Mouse (Mus musculus) intestine, embryonic 14.5 days (tissue): ENCODE results near the gene Akap10. TPM values are rescaled to one million over a fixed set of nuclear protein-coding genes. Genes with fewer than 3 reads are reported as not detected.
"Not testable (repeated sequence)": the region's sequence is repeated elsewhere in the genome, so short reads cannot be mapped to it uniquely, and the experiment has no call there.

Experiments used
- ATAC-seq: fragments of 200-750 bp; cut with Nextera tagmentation; replicated peaks from 2 replicates; pipeline ENCODE4 v1.8.0; 2017; ENCODE audit warnings: low read depth, moderate number of reproducible peaks, moderate TSS enrichment, moderate library complexity; ENCODE audit not compliant: low FRiP score, low TSS enrichment
- DNase-seq: peaks from one replicate; pipeline ENCODE4 v3.0.0-alpha.2; 2018; ENCODE audit warnings: low spot score
- H3K27ac ChIP-seq: fragments of 300-500 bp; sonication (generic); 2 replicates; pipeline ENCODE4 v1.5.1; 2014; ENCODE audit warnings: low read depth, mild to moderate bottlenecking, control low read depth
- H3K27me3 ChIP-seq: fragments of 300-500 bp; sonication (generic); replicated peaks from 2 replicates; pipeline ENCODE4 v1.6.1; 2014; ENCODE audit warnings: low read length, control low read depth; ENCODE audit not compliant: control insufficient read depth, insufficient read depth
- H3K36me3 ChIP-seq: fragments of 300-500 bp; sonication (generic); 2 replicates; pipeline ENCODE4 v1.6.1; 2014; ENCODE audit warnings: low read length, control low read depth; ENCODE audit not compliant: control insufficient read depth, insufficient read depth
- H3K4me1 ChIP-seq: fragments of 300-500 bp; sonication (generic); replicated peaks from 2 replicates; pipeline ENCODE4 v1.6.1; 2014; ENCODE audit warnings: low read length, control low read depth, mixed read lengths; ENCODE audit not compliant: control insufficient read depth, insufficient read depth
- H3K4me2 ChIP-seq: fragments of 300-500 bp; sonication (generic); 2 replicates; pipeline ENCODE4 v1.6.1; 2014; ENCODE audit warnings: low read length
- H3K4me3 ChIP-seq: fragments of 300-500 bp; sonication (generic); 2 replicates; pipeline ENCODE4 v1.5.1; 2014; ENCODE audit warnings: low read depth, low read length, control low read depth, mixed read lengths
- H3K9ac ChIP-seq: fragments of 300-500 bp; sonication (generic); 2 replicates; pipeline ENCODE4 v1.6.1; 2014; ENCODE audit warnings: mild to moderate bottlenecking, low read length
- H3K9me3 ChIP-seq: fragments of 300-500 bp; sonication (generic); 2 replicates; pipeline ENCODE4 v1.6.1; 2016; ENCODE audit warnings: low read length, control low read depth; ENCODE audit not compliant: control insufficient read depth
- WGBS: fragments of 180-500 bp; shearing (Covaris S2); extraction: QIAGEN DNeasy Blood & Tissue Kit; methylation state at CpG from one replicate; pipeline ENCODE4 v1.1.7; 2014; 5-methylcytosine and 5-hydroxymethylcytosine counted together
- polyA plus RNA-seq: library from polyadenylated mRNA; unstranded; fragments of >200 nt; fragmentation: Nextera tagmentation; extraction: Ambion mirVana; gene quantifications from 2 replicates; pipeline ENCODE4 v1.2.1, GENCODE M21; 2014

The Akap10 gene
- polyA plus RNA-seq, 1 experiment from 2014 or later: 18.2 TPM

GRCm38 (mm10) chr11:61855539-61855938 lies 74.5 kb downstream of the Akap10 start:
- Histone ChIP-seq H3K36me3 (no peaks in the 10 kb centered on the region), H3K4me3 (peak overlapping the region; percentile 87), H3K27me3 (no peaks in the 10 kb centered on the region), H3K27ac (no peak overlapping the region), H3K9ac (peak overlapping the region; percentile 68), H3K4me2 (peak overlapping the region; percentile 88), H3K4me1 (no peaks in the 10 kb centered on the region), H3K9me3 (no peaks in the 10 kb centered on the region)
- no peak for DNase-seq
- no peak for ATAC-seq
- WGBS: 41% methylated on average over 6 of the region's 6 CpGs

DNA sequence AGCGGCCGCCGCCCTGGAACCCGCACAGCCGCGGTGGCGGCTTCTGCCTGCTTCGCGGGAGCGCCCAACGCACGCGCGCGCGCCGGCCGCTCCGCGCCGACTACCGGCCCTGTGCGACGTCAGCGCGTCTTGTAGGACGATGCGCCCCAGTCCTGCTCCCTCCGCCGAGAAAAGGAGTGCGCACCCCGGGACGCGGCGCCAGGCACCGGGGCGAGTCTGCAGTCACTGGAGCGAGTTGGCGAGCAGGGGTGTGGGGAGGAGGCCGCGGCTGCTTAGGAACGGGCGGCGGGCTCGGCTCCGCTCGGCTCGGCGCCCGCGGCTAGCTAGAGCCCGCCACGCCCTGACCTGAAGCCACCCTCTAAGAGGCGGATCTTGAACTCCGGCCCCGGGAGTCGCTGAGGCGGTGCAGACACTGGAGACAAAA lies 75.1 kb downstream of the Akap10 start, which contains the start of gene Ulk2:
Gene Ulk2 (minus strand): TSS at position 86 of the 424 bp plus-strand sequence.
- no peaks in the 10 kb centered on the region for H3K27me3 ChIP-seq
- H3K9me3 ChIP-seq: no peaks in the 10 kb centered on the region
- H3K9ac ChIP-seq: peak within 1 kb of the TSS; percentile 68
- peak within 1 kb of the TSS; percentile 88 for H3K4me2 ChIP-seq
- H3K27ac ChIP-seq: peak within 1 kb of the TSS; percentile 85
- no peaks in the 10 kb centered on the region for H3K4me1 ChIP-seq
- ATAC-seq: peak; percentile 91
- under 1% methylated on average over 58 of the region's 58 CpGs for WGBS
- DNase-seq: peak; percentile 93
- no peaks in the 10 kb centered on the region for H3K36me3 ChIP-seq
- H3K4me3 ChIP-seq: peak within 1 kb of the TSS; percentile 87

- under 1% methylated on average over 79 of the region's 87 CpGs for WGBS
- Histone ChIP-seq H3K27me3 (no peaks in the 10 kb centered on the region), H3K4me2 (peak overlapping the region; percentile 88), H3K27ac (peak overlapping the region; percentile 85), H3K4me3 (peak overlapping the region; percentile 87), H3K9ac (peak overlapping the region; percentile 68), H3K4me1 (no peaks in the 10 kb centered on the region), H3K9me3 (no peaks in the 10 kb centered on the region), H3K36me3 (peaks cover 2% of the 10 kb centered on the region; the same call in 1 of the 2 replicates)
- ATAC-seq (peak; percentile 79), DNase-seq (peak; percentile 89)
Measured at GRCm38 (mm10) chr11:61854211-61854987, 75.7 kb downstream of the Akap10 start.

DNA sequence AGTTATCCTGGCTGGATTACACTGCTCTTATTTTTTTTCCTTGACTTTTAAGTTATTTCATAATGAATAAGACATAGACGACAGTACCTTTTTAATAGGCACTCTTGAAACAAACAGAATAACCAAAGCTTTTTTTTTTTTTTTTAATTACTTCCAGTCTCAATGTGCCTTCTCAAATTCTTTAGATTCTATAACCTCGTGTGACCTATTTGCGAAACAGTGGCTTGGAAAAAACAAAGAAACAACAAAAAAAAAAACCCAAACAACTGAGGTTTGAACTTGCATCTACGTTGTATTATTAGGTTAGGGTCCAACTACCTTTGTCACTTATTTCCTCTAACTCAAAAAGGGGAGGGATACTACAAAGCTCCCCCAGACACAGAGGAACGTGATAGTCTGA lies 76.4 kb downstream of the Akap10 start:
- Histone ChIP-seq H3K27ac (no peak overlapping the region), H3K4me2 (peak overlapping the region; percentile 88)

GRCm38 (mm10) chr11:61852916-61853315 lies 77.1 kb downstream of the Akap10 start:
- DNase-seq (no peak), ATAC-seq (no peak)
- peaks cover 9% of the 10 kb centered on the region; the same call in 1 of the 2 replicates for H3K36me3 ChIP-seq
- no peak overlapping the region for H3K4me3 ChIP-seq
- H3K4me1 ChIP-seq: no peaks in the 10 kb centered on the region
- H3K27ac ChIP-seq: no peak overlapping the region
- no peaks in the 10 kb centered on the region for H3K27me3 ChIP-seq
- no peak overlapping the region for H3K4me2 ChIP-seq
- H3K9ac ChIP-seq: no peak overlapping the region
- H3K9me3 ChIP-seq: no peaks in the 10 kb centered on the region

More for the DNA sequence above, 76.4 kb downstream of the Akap10 start:
- ATAC-seq (no peak), DNase-seq (no peak)
- 18% methylated on average over 5 of the region's 5 CpGs for WGBS
- no peaks in the 10 kb centered on the region for H3K4me1 ChIP-seq
- peaks cover 9% of the 10 kb centered on the region; the same call in 1 of the 2 replicates for H3K36me3 ChIP-seq
- peak overlapping the region; percentile 68 for H3K9ac ChIP-seq
- no peaks in the 10 kb centered on the region for H3K27me3 ChIP-seq
- peak overlapping the region; percentile 87 for H3K4me3 ChIP-seq
- H3K9me3 ChIP-seq: no peaks in the 10 kb centered on the region

DNA sequence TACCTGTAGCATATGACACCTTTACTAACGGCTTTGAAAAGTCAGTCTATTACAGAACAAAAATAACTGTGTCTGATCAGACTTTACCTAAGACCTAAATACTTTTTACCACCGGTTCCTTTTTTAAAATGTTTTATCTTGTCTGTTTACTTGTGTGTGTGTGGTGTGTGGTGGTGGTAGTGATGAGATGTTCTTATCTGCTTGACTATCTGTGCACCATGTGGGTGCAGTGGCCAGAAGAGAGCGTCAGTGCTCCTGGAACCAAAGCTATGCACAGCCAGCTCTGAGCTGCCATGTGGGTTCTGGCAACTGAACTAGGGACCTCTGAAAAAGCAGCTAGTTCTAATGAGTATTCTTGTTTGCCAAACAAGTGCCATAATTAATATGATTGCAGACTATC lies 78.9 kb downstream of the Akap10 start:
- no peak overlapping the region for H3K4me3 ChIP-seq
- peaks cover 9% of the 10 kb centered on the region; the same call in 1 of the 2 replicates for H3K36me3 ChIP-seq
- H3K27ac ChIP-seq: no peak overlapping the region
- no peaks in the 10 kb centered on the region for H3K9me3 ChIP-seq
- WGBS: 86% methylated on average over 3 of the region's 3 CpGs
- H3K4me1 ChIP-seq: no peaks in the 10 kb centered on the region
- H3K9ac ChIP-seq: no peak overlapping the region
- no peak overlapping the region for H3K4me2 ChIP-seq
- no peak for DNase-seq
- ATAC-seq: no peak
- no peaks in the 10 kb centered on the region for H3K27me3 ChIP-seq

- not testable (repeated sequence) for H3K27ac ChIP-seq, H3K4me2 ChIP-seq, H3K4me1 ChIP-seq, DNase-seq, H3K4me3 ChIP-seq, H3K27me3 ChIP-seq, H3K9ac ChIP-seq, H3K9me3 ChIP-seq, ATAC-seq
- H3K36me3 ChIP-seq: peaks cover 22% of the 10 kb centered on the region
- WGBS: 56% methylated on average over 3 of the region's 3 CpGs
Measured at GRCm38 (mm10) chr11:61840663-61841062, 89.4 kb downstream of the Akap10 start.

GRCm38 (mm10) chr11:61839940-61840339 lies 90.1 kb downstream of the Akap10 start:
- Histone ChIP-seq H3K4me1 (no peaks in the 10 kb centered on the region), H3K36me3 (peaks cover 17% of the 10 kb centered on the region), H3K4me2 (no peak overlapping the region), H3K27me3 (no peaks in the 10 kb centered on the region), H3K4me3 (no peak overlapping the region), H3K9ac (no peak overlapping the region), H3K9me3 (no peaks in the 10 kb centered on the region), H3K27ac (no peak overlapping the region)
- no peak for ATAC-seq
- no peak for DNase-seq

- H3K4me1 ChIP-seq: no peaks in the 10 kb centered on the region
- H3K9ac ChIP-seq: no peak overlapping the region
- H3K36me3 ChIP-seq: peaks cover 22% of the 10 kb centered on the region
- H3K4me3 ChIP-seq: no peak overlapping the region
- no peak overlapping the region for H3K4me2 ChIP-seq
- WGBS: 92% methylated on average over 1 of the region's 1 CpGs
- H3K27ac ChIP-seq: no peak overlapping the region
- no peak for ATAC-seq
- no peaks in the 10 kb centered on the region for H3K9me3 ChIP-seq
- no peak for DNase-seq
- H3K27me3 ChIP-seq: no peaks in the 10 kb centered on the region
Measured at GRCm38 (mm10) chr11:61839182-61839581, 90.9 kb downstream of the Akap10 start.
